ENCODE assay signal across 7 mouse cellular contexts in the genomic region with DNA sequence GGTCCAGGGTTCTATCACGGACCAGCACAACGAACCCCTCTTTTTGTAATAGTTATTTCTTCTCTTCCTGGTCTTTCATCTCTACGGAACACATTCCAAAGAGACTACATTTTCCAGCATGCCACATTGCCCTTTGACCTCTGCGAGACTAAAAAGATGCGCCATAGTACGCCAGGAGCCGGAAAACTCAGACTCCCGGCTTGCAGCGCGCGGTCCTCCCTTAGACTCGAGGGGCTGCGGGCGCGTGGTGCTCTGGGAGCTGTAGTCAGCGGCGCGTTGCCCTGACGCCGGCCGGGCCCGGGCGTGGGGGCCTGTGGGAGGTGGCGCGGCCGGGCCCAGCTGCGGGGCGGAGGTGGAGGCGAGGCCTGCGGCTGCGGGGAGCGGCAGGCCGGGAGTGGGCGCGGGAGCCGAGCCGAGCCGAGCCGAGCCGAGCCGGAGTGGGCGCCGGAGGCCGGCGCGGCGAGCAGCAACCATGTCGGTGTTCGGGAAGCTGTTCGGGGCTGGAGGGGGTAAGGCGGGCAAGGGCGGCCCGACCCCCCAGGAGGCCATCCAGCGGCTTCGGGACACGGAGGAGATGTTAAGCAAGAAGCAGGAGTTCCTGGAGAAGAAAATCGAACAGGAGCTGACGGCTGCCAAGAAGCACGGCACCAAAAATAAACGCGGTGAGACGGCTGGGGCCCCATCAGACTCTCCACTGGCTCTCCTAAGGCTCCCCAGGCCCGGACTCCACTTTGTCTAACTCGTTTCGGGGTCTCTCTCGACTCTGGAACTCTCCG. TPM values are rescaled to one million over a fixed set of nuclear protein-coding genes. Genes with fewer than 3 reads are reported as not detected.
A peak's percentile ranks its signal among the peaks of the same experiment; 100 is the strongest.
DNase-seq lines count a peak whose midpoint lies in the region; ATAC-seq lines count a peak whose summit lies in the region.

No protein-coding gene starts in this region.

- no peaks in the 10 kb centered on the region for H3K27me3 ChIP-seq in embryonic facial prominence, embryonic 11.5 days (ENCODE audit: control insufficient read depth, insufficient read depth, low read length)
- H3K27me3 ChIP-seq in limb, embryonic 10.5 days (ENCODE audit: low read depth, poor library complexity, severe bottlenecking), result no peaks in the 10 kb centered on the region
- H3K27me3 ChIP-seq in midbrain, embryonic 13.5 days, result no peaks in the 10 kb centered on the region

- no peaks in the 10 kb centered on the region for H3K9me3 ChIP-seq in embryonic facial prominence, embryonic 11.5 days (replicated peaks; ENCODE audit: control insufficient read depth, low read length)
- no peaks in the 10 kb centered on the region for H3K9me3 ChIP-seq in limb, embryonic 10.5 days (replicated peaks)
- no peaks in the 10 kb centered on the region for H3K9me3 ChIP-seq in midbrain, embryonic 13.5 days

- peak overlapping the region; percentile 90 for H3K9ac ChIP-seq in embryonic facial prominence, embryonic 11.5 days (replicated peaks; ENCODE audit: low read length)
- H3K9ac ChIP-seq in midbrain, embryonic 13.5 days (replicated peaks), result peak overlapping the region; percentile 97

- WGBS in embryonic facial prominence, embryonic 11.5 days, result under 1% methylated on average over 66 of the region's 67 CpGs
- 1% methylated on average over 67 of the region's 67 CpGs for WGBS in limb, embryonic 10.5 days
- WGBS in midbrain, embryonic 13.5 days, result under 1% methylated on average over 67 of the region's 67 CpGs

- H3K4me1 ChIP-seq in embryonic facial prominence, embryonic 11.5 days (ENCODE audit: control insufficient read depth, insufficient read depth, low read length), result no peaks in the 10 kb centered on the region
- peaks cover 30% of the 10 kb centered on the region for H3K4me1 ChIP-seq in limb, embryonic 10.5 days
- peaks cover 30% of the 10 kb centered on the region for H3K4me1 ChIP-seq in midbrain, embryonic 13.5 days (replicated peaks)

- ATAC-seq in embryonic facial prominence, embryonic 11.5 days (replicated peaks; ENCODE audit: insufficient number of reproducible peaks, low FRiP score, low TSS enrichment, low read depth), result peak; percentile 99
- peak; percentile 82 for ATAC-seq in granulocyte monocyte progenitor cell, adult 5-6 weeks (replicated peaks; ENCODE audit: poor library complexity, severe bottlenecking)
- ATAC-seq in midbrain, embryonic 13.5 days, result peak; percentile 100

- peak overlapping the region; percentile 88 for H3K4me3 ChIP-seq in embryonic facial prominence, embryonic 11.5 days (ENCODE audit: low read depth, low read length)
- peak overlapping the region; percentile 97 for H3K4me3 ChIP-seq in limb, embryonic 10.5 days
- peak overlapping the region; percentile 95 for H3K4me3 ChIP-seq in midbrain, embryonic 13.5 days (replicated peaks)

- H3K36me3 ChIP-seq in embryonic facial prominence, embryonic 11.5 days (replicated peaks; ENCODE audit: control insufficient read depth, insufficient read depth, low read depth, low read length), result no peaks in the 10 kb centered on the region
- peaks cover 25% of the 10 kb centered on the region for H3K36me3 ChIP-seq in limb, embryonic 10.5 days
- H3K36me3 ChIP-seq in midbrain, embryonic 13.5 days, result peaks cover 8% of the 10 kb centered on the region

- DNase-seq in adrenal gland, postnatal 14 days, result peak; percentile 98
- peak; percentile 99 for DNase-seq in embryonic facial prominence, embryonic 11.5 days (ENCODE audit: low spot score)
- peak; percentile 98 for DNase-seq in kidney, adult 11 months
- DNase-seq in limb, embryonic 10.5 days (ENCODE audit: low spot score), result peak; percentile 94
- DNase-seq in spleen, adult 12 weeks (ENCODE audit: low spot score), result peak; percentile 90

- peak overlapping the region; percentile 56; the same call in 1 of the 2 replicates for H3K27ac ChIP-seq in embryonic facial prominence, embryonic 11.5 days (replicated peaks; ENCODE audit: low read depth, low read length)
- peak overlapping the region; percentile 93 for H3K27ac ChIP-seq in limb, embryonic 10.5 days
- peak overlapping the region; percentile 76 for H3K27ac ChIP-seq in midbrain, embryonic 13.5 days

- H3K4me2 ChIP-seq in embryonic facial prominence, embryonic 11.5 days (ENCODE audit: low read depth, low read length), result peak overlapping the region; percentile 69
- peak overlapping the region; percentile 99 for H3K4me2 ChIP-seq in midbrain, embryonic 13.5 days (replicated peaks)

RNA-seq across cellular contexts. Expression of gene Chmp4b, which starts 5.4 kb away (rescaled TPM):
- total RNA-seq in adrenal gland, postnatal 14 days (2021), result 195 and 201 TPM in 2 replicates
- 14.0 and 14.8 TPM in 2 replicates for polyA plus RNA-seq in embryonic facial prominence, embryonic 11.5 days (2014; fragmentation: Nextera tagmentation; extraction: Ambion mirVana)
- total RNA-seq in granulocyte monocyte progenitor cell, adult 5-6 weeks (2014; fragmentation: Nextera tagmentation), result 108 and 120 TPM in 2 replicates
- total RNA-seq in granulocyte monocyte progenitor cell, adult 5-6 weeks (2017), result 125 and 129 TPM in 2 replicates
- polyA plus RNA-seq in limb, embryonic 10.5 days (2016; fragmentation: Nextera tagmentation; extraction: Ambion mirVana), result 13.6 and 14.6 TPM in 2 replicates
- polyA plus RNA-seq in midbrain, embryonic 13.5 days (2015; fragmentation: Nextera tagmentation; extraction: Ambion mirVana), result 22.2 and 27.2 TPM in 2 replicates

RNA-seq across cellular contexts. Expression of gene 4930519P11Rik, which starts 43.7 kb away (rescaled TPM):
- not detected in 2 replicates for total RNA-seq in adrenal gland, postnatal 14 days (2021)
- polyA plus RNA-seq in embryonic facial prominence, embryonic 11.5 days (2014; fragmentation: Nextera tagmentation; extraction: Ambion mirVana), result not detected in 2 replicates
- not detected in 2 replicates for total RNA-seq in granulocyte monocyte progenitor cell, adult 5-6 weeks (2014; fragmentation: Nextera tagmentation)
- 0.52 TPM in 1 of 2 replicates, not detected in the other for total RNA-seq in granulocyte monocyte progenitor cell, adult 5-6 weeks (2017)
- 0.34 and 0.64 TPM in 2 replicates for polyA plus RNA-seq in limb, embryonic 10.5 days (2016; fragmentation: Nextera tagmentation; extraction: Ambion mirVana)
- polyA plus RNA-seq in midbrain, embryonic 13.5 days (2015; fragmentation: Nextera tagmentation; extraction: Ambion mirVana), result 0.61 and 0.96 TPM in 2 replicates

RNA-seq across cellular contexts. Expression of gene Zfp341, which starts 43.8 kb away (rescaled TPM):
- total RNA-seq in adrenal gland, postnatal 14 days (2021), result 2.2 and 3.1 TPM in 2 replicates
- polyA plus RNA-seq in embryonic facial prominence, embryonic 11.5 days (2014; fragmentation: Nextera tagmentation; extraction: Ambion mirVana), result 0.60 and 1.1 TPM in 2 replicates
- total RNA-seq in granulocyte monocyte progenitor cell, adult 5-6 weeks (2014; fragmentation: Nextera tagmentation), result 1.2 and 1.7 TPM in 2 replicates
- total RNA-seq in granulocyte monocyte progenitor cell, adult 5-6 weeks (2017), result 0.77 and 1.3 TPM in 2 replicates
- 1.1 TPM in 2 replicates for polyA plus RNA-seq in limb, embryonic 10.5 days (2016; fragmentation: Nextera tagmentation; extraction: Ambion mirVana)
- 2.0 and 2.1 TPM in 2 replicates for polyA plus RNA-seq in midbrain, embryonic 13.5 days (2015; fragmentation: Nextera tagmentation; extraction: Ambion mirVana)

RNA-seq across cellular contexts. Expression of gene Pxmp4, which starts 53.4 kb away (rescaled TPM):
- 41.9 and 44.4 TPM in 2 replicates for total RNA-seq in adrenal gland, postnatal 14 days (2021)
- polyA plus RNA-seq in embryonic facial prominence, embryonic 11.5 days (2014; fragmentation: Nextera tagmentation; extraction: Ambion mirVana), result 13.6 and 15.8 TPM in 2 replicates
- 8.4 and 15.5 TPM in 2 replicates for total RNA-seq in granulocyte monocyte progenitor cell, adult 5-6 weeks (2014; fragmentation: Nextera tagmentation)
- total RNA-seq in granulocyte monocyte progenitor cell, adult 5-6 weeks (2017), result 11.5 and 15.2 TPM in 2 replicates
- polyA plus RNA-seq in limb, embryonic 10.5 days (2016; fragmentation: Nextera tagmentation; extraction: Ambion mirVana), result 11.4 and 14.5 TPM in 2 replicates
- polyA plus RNA-seq in midbrain, embryonic 13.5 days (2015; fragmentation: Nextera tagmentation; extraction: Ambion mirVana), result 12.3 and 13.4 TPM in 2 replicates

Comparison
In these comparisons a context has a peak if more than half of its experiments do, and no peak if none do; other contexts are left out.
1. Peak in every context shown above with its lines: DNase-seq, ATAC-seq, H3K4me3 ChIP-seq and H3K27ac ChIP-seq.